Mouse (Mus musculus) erythroblast, embryonic 14.5 days (primary cell): Measurements from ENCODE around the gene Gins3. TPM values are rescaled to one million over a fixed set of nuclear protein-coding genes. Genes with fewer than 3 reads are reported as not detected.

Experiments used
- H3K27me3 ChIP-seq: 2 replicates; pipeline ENCODE4 v1.6.1; 2012; ENCODE audit warnings: inconsistent platforms; ENCODE audit not compliant: control insufficient read depth
- H3K36me3 ChIP-seq: 2 replicates; pipeline ENCODE4 v1.6.1; 2012; ENCODE audit warnings: mild to moderate bottlenecking, inconsistent platforms; ENCODE audit not compliant: control insufficient read depth
- H3K4me1 ChIP-seq: 2 replicates; pipeline ENCODE4 v1.6.1; 2012; ENCODE audit warnings: inconsistent platforms; ENCODE audit not compliant: control insufficient read depth
- H3K4me3 ChIP-seq: replicated peaks from 2 replicates; pipeline ENCODE3; 2012; ENCODE audit warnings: moderate library complexity, mild to moderate bottlenecking, inconsistent platforms
- H3K9me3 ChIP-seq: 2 replicates; pipeline ENCODE4 v1.6.1; 2012; ENCODE audit warnings: low read length, inconsistent platforms, mixed read lengths; ENCODE audit not compliant: control insufficient read depth
- GATA1 ChIP-seq: IDR thresholded peaks from 2 replicates; pipeline ENCODE4 v1.6.1; 2012; ENCODE audit warnings: low read length, inconsistent platforms, mixed read lengths
- TAL1 ChIP-seq: IDR thresholded peaks from 3 replicates; pipeline ENCODE4 v1.6.1; 2012; ENCODE audit warnings: low read length, inconsistent platforms, mixed read lengths
- polyA plus RNA-seq: library from polyadenylated mRNA; stranded (reverse); fragments of >175 nt; gene quantifications from 2 replicates; pipeline ENCODE4 v1.2.3, GENCODE M21; 2012

Gins3 gene
- polyA plus RNA-seq, 1 experiment = 0.52 TPM

DNA sequence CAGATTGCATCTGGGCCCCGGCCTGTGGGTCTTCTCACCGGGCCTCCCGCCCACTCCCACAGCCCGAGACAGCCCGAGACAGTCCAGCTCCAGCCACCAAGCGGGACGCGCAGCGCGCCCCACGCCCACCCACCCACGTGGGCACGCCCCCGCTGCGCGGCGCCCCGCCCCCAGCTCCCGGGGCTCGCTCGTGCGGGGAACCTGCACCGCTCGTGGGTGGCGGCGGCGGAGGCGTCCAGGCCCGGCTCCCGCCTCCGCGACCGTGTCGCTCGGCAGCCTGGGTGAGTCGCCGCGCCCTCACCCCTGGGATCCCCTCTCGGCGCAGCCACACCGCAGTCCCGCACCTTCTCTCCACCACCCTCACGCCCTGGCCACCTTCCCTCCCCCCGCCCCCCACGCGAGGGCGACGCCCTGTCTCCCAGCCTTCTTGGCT is 44.4 kb downstream of the Gins3 start:
- Histone ChIP-seq H3K4me1 (no peaks in the 10 kb centered on the region), H3K9me3 (no peaks in the 10 kb centered on the region), H3K4me3 (peak overlapping the region; percentile 7), H3K36me3 (no peaks in the 10 kb centered on the region), H3K27me3 (peaks cover 75% of the 10 kb centered on the region)
- TF ChIP-seq TAL1 (no peak), GATA1 (no peak)

DNA sequence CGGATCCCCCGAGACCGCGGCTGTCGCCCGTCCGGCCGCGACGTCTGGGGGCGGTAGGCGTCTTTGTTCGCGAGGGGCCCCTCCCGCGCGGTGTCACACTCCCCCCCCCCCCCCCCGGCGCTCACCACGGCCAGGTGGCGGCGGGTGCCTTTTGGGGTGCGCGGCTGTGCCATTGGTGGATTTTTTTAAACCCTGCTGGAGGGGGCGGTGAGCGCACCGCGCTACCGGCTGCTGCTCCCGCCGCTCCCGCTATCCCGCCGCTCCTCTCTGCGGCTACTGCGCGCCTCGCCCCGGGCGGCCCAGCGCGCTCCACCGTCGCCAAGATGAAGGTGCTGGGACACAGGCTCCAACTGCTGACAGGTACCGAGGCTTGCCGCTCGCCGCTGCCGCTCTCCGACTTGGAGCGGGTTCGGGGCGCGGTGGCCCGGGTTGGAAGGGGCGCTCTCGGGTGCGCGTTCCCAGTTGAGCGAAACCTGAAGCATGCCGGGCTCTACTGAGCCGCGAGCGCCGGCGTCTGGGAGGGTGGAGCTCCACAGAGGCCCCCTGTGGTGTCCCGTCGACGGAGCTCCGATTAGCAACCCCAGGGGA is 44.9 kb downstream of the Gins3 start:
- Histone ChIP-seq H3K4me3 (no peak overlapping the region), H3K4me1 (no peaks in the 10 kb centered on the region), H3K36me3 (no peaks in the 10 kb centered on the region), H3K9me3 (no peaks in the 10 kb centered on the region), H3K27me3 (peaks cover 71% of the 10 kb centered on the region)
- TF ChIP-seq TAL1 = no peak
- no peak for TF ChIP-seq GATA1

GRCm38 (mm10) chr8:95688073-95688672 is 54.9 kb downstream of the Gins3 start:
- peaks cover 7% of the 10 kb centered on the region for H3K27me3 ChIP-seq
- no peaks in the 10 kb centered on the region for H3K9me3 ChIP-seq
- no peaks in the 10 kb centered on the region for H3K36me3 ChIP-seq
- H3K4me3 ChIP-seq = no peak overlapping the region
- no peaks in the 10 kb centered on the region for H3K4me1 ChIP-seq
- no peak for TF ChIP-seq GATA1
- TF ChIP-seq TAL1 = no peak

DNA sequence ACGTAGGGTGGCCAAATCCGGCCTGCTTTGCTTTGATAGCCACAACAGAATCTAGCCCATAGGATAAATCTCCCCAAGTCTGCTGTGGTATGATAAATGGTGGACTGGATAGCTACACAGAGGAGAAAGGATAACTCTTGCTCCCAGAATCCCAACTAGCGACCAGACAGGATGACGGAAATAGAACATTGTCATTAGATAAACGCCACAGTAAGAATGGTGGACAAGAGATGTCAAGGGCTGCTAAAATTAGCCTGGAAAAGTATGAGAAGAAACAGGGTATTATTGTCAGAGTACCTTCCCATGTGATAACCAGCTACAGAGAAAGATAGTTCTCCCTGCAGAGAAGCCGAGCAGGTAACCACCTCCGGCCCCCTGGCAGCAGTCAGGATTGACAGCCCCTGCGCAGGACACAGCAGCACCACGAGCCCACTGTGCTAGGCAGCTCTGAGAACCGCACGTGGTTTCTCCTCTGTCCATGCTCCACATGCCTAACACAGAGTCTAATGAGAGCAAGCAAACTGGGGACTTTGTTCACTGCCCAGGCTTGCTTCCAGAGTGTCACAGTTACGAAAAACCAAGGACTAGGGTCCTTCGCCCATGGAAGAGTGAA is 57.8 kb downstream of the Gins3 start:
- H3K36me3 ChIP-seq = no peaks in the 10 kb centered on the region
- H3K9me3 ChIP-seq = no peaks in the 10 kb centered on the region
- no peak overlapping the region for H3K4me3 ChIP-seq
- H3K27me3 ChIP-seq = peaks cover 18% of the 10 kb centered on the region
- no peak for TF ChIP-seq TAL1
- TF ChIP-seq GATA1 = no peak
- no peaks in the 10 kb centered on the region for H3K4me1 ChIP-seq

DNA sequence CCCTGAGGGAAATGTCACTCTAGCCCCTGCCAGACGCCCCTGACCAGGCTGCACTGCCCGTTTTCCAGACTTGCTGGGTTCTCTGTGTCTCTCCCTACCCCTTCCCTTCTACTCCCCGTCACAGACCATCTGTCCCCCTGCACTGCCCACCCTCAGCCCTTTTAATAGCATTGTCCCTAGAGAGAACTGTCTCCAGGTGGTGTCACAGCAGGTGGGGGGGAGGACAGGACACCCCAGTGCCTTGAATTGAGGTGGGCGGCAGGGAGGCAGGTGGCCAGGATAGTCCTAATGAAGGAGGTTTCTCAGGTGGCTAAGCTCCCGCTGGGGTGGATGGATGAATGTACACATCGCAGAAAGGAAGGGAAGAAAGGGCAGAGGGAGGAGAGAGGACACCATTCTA is 61.4 kb downstream of the Gins3 start:
- Histone ChIP-seq H3K36me3 (no peaks in the 10 kb centered on the region), H3K4me1 (no peaks in the 10 kb centered on the region), H3K4me3 (no peak overlapping the region), H3K27me3 (peaks cover 27% of the 10 kb centered on the region), H3K9me3 (no peaks in the 10 kb centered on the region)
- no peak for TF ChIP-seq TAL1
- no peak for TF ChIP-seq GATA1

Other genes with a start within 250 kb of the Gins3 start
- gene Cfap20, start 198.6 kb upstream of the Gins3 start, polyA plus RNA-seq = 1.1 and 1.5 TPM in 2 replicates
- 0.80 and 0.85 TPM in 2 replicates for gene Csnk2a2, start 143.4 kb upstream of the Gins3 start, polyA plus RNA-seq
- not detected in 2 replicates for gene Ccdc113, start 99.4 kb upstream of the Gins3 start, polyA plus RNA-seq
- 0.04 TPM in 1 of 2 replicates, not detected in the other for gene Prss54, start 57.1 kb upstream of the Gins3 start, polyA plus RNA-seq
- gene Ndrg4, start 43.5 kb downstream of the Gins3 start, polyA plus RNA-seq = 0.03 and 0.11 TPM in 2 replicates
- 0.68 and 1.1 TPM in 2 replicates for gene Setd6, start 82.4 kb downstream of the Gins3 start, polyA plus RNA-seq
- gene Cnot1, start 174.0 kb downstream of the Gins3 start, polyA plus RNA-seq = 0.74 and 1.2 TPM in 2 replicates
- gene Sap18b, start 191.9 kb downstream of the Gins3 start, polyA plus RNA-seq = 11.8 and 12.3 TPM in 2 replicates
- gene Slc38a7, start 220.1 kb downstream of the Gins3 start, polyA plus RNA-seq = 0.12 and 0.21 TPM in 2 replicates